Mouse (Mus musculus) heart, adult 2 months (tissue): ENCODE measurements around the gene Tnrc18. TPM values are rescaled to one million over a fixed set of nuclear protein-coding genes. Genes with fewer than 3 reads are reported as not detected.

ENCODE experiments used
- DNase-seq, 2 experiments: peaks; one replicate each; pipeline ENCODE4 v3.0.0; 2021
- H3K27ac ChIP-seq: fragments of 200-600 bp; 2 replicates; pipeline ENCODE4 v1.8.1; 2022
- H3K27me3 ChIP-seq: fragments of 200-500 bp; 2 replicates; pipeline ENCODE4 v1.6.1; 2012; ENCODE audit warnings: mild to moderate bottlenecking, low read length, inconsistent platforms, mixed read lengths; ENCODE audit not compliant: control insufficient read depth, insufficient read depth
- H3K36me3 ChIP-seq: fragments of 200-500 bp; 2 replicates; pipeline ENCODE4 v1.6.1; 2012; ENCODE audit warnings: low read length, inconsistent platforms; ENCODE audit not compliant: control insufficient read depth, insufficient read depth
- H3K4me1 ChIP-seq: fragments of 200-500 bp; 2 replicates; pipeline ENCODE4 v1.6.1; 2011; ENCODE audit warnings: low read length; ENCODE audit not compliant: control insufficient read depth, insufficient read depth
- H3K4me3 ChIP-seq: fragments of 200-600 bp; 2 replicates; pipeline ENCODE4 v1.8.1; 2022
- H3K79me2 ChIP-seq: fragments of 200-500 bp; replicated peaks from 2 replicates; pipeline ENCODE4 v1.6.1; 2012; ENCODE audit warnings: mild to moderate bottlenecking, inconsistent platforms, low read length, moderate library complexity, mixed read lengths; ENCODE audit not compliant: control insufficient read depth, insufficient read depth
- H3K9ac ChIP-seq: fragments of 200-500 bp; 2 replicates; pipeline ENCODE4 v1.6.1; 2012; ENCODE audit warnings: low read depth, mild to moderate bottlenecking, control low read depth, inconsistent platforms, low read length, mixed read lengths
- CTCF ChIP-seq: fragments of 200-600 bp; IDR thresholded peaks from 2 replicates; pipeline ENCODE4 v1.8.1; 2022; ENCODE audit warnings: antibody characterized with exemption, mild to moderate bottlenecking, moderate library complexity
- EP300 ChIP-seq: fragments of 200-500 bp; IDR thresholded peaks from 2 replicates; pipeline ENCODE4 v1.6.1; 2011; ENCODE audit warnings: low read depth, low read length, control low read depth; ENCODE audit not compliant: insufficient read depth
- POLR2A ChIP-seq: fragments of 200-500 bp; IDR thresholded peaks from 2 replicates; pipeline ENCODE4 v1.6.1; 2011; ENCODE audit warnings: mild to moderate bottlenecking, low read depth, low read length, control low read depth; ENCODE audit not compliant: insufficient read depth
- WGBS: fragments of 180-500 bp; shearing (Covaris S2); methylation state at CpG from one replicate; pipeline ENCODE4 v1.1.7; 2018; 5-methylcytosine and 5-hydroxymethylcytosine counted together
- intact Hi-C: fragments of 180-260 bp; cut with DNase I; formaldehyde crosslinking; loops from one replicate; pipeline ENCODE4 v1.15.1; 2025
- polyA plus RNA-seq: library from polyadenylated mRNA; depleted of rRNA; stranded (reverse); fragments of >200 nt; gene quantifications from 2 replicates; pipeline ENCODE4 v1.2.3, GENCODE M21; 2012
- total RNA-seq, 2 experiments: library from RNA; stranded (reverse); gene quantifications; 2 replicates each; pipeline ENCODE4 v1.2.3; 2021

The Tnrc18 gene
- total and polyA plus RNA-seq, 3 experiments = 18.5 to 60.3 (median 49.7) TPM

DNA sequence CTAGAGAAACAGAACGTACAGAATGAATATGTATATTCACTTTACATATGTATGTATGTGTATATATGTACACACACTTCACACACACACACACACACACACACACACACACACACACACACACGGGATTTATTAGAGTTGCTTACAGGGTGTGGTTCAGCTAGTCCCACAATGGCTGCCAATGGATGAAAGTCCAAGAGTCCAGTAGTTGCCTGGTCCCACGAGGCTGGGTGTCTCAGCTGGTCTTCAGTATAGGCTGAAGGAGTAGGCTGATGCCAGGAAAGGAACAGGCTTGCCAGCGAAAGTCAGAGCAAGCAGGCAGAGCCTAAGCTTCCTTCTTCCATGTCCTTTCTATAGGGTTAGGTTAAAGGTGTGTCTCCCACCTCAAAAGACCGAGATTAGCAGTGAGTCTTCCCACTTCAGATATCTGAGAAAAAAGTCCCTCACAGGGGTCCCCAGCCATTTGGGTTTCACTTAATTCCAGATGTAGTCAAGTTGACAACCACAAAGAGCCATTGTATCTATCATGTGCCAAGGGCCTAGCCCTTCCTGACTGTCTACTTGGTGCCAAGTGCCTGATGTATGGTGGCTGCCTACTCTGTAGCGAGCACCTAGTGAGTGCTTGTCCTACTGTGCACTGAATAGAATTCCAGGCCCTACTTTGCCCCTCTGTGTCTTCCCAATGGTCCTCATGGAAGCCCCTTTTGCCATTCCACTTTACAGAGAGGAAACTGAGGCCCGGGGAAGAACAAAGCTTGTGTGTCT, 33.6 kb upstream of the Tnrc18 start:
- no peak for TF ChIP-seq POLR2A
- no peak for TF ChIP-seq EP300
- no peak for TF ChIP-seq CTCF
- no peaks in the 10 kb centered on the region for H3K27me3 ChIP-seq
- H3K4me1 ChIP-seq = no peaks in the 10 kb centered on the region
- H3K36me3 ChIP-seq = no peaks in the 10 kb centered on the region
- H3K4me3 ChIP-seq = no peak overlapping the region
- no peak overlapping the region for H3K9ac ChIP-seq
- no peak overlapping the region for H3K27ac ChIP-seq
- DNase-seq = no peak
- 82% methylated on average over 7 of the region's 7 CpGs for WGBS
- no peaks in the 10 kb centered on the region for H3K79me2 ChIP-seq
- intact Hi-C loops = no loop called here

DNA sequence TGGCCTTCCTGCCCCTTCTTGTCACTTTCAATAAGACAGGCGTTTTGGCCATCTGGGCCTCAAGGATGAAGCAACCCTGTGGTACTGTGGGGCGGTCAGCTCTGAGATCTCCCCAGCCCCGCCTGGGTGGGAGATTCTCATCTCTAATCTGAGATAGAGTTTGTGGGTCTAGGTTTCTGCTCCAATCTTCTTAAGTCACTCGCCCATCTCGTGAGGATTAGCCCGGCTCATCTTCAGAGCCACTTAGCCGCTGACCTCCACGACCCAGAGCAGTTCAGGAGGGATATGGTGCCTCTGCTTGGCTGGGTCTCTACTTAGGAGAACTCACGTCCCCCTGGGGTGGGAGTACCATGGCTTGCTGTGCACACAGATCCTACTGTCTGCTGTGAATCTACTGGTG, 33.0 kb upstream of the Tnrc18 start:
- no peak for DNase-seq
- 80% methylated on average over 9 of the region's 9 CpGs for WGBS
- no peak overlapping the region for H3K27ac ChIP-seq
- H3K36me3 ChIP-seq = no peaks in the 10 kb centered on the region
- H3K79me2 ChIP-seq = no peaks in the 10 kb centered on the region
- H3K4me3 ChIP-seq = no peak overlapping the region
- TF ChIP-seq CTCF (no peak), POLR2A (no peak), EP300 (no peak)
- H3K9ac ChIP-seq = no peak overlapping the region
- H3K27me3 ChIP-seq = no peaks in the 10 kb centered on the region
- intact Hi-C loops = no loop called here
- H3K4me1 ChIP-seq = no peaks in the 10 kb centered on the region

DNA sequence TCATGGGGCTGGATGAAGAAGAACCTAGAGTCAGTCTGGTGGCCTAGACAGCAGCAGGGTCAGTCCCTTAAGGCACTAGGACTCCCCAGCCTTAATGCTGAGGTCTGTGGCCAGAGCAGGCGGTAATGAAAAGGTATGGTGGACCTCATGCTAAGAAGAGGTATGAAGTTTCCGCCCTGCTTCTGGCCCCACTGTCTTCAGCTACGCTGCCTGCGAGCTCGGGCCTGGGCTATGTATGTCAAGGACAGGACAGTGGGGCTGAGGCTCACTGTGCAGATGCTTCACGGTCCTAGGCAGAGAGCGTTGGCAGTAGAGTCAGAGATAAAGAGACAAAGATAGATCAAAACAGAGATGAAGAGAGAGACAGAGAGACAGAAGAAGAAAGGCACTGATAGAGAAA, 31.4 kb upstream of the Tnrc18 start:
- Histone ChIP-seq H3K79me2 (no peaks in the 10 kb centered on the region), H3K36me3 (no peaks in the 10 kb centered on the region), H3K9ac (no peak overlapping the region), H3K4me1 (no peaks in the 10 kb centered on the region), H3K4me3 (no peak overlapping the region), H3K27me3 (no peaks in the 10 kb centered on the region), H3K27ac (no peak overlapping the region)
- TF ChIP-seq POLR2A = no peak
- no peak for TF ChIP-seq CTCF
- TF ChIP-seq EP300 = no peak
- 91% methylated on average over 7 of the region's 7 CpGs for WGBS
- intact Hi-C loops = no loop called here
- DNase-seq = no peak

DNA sequence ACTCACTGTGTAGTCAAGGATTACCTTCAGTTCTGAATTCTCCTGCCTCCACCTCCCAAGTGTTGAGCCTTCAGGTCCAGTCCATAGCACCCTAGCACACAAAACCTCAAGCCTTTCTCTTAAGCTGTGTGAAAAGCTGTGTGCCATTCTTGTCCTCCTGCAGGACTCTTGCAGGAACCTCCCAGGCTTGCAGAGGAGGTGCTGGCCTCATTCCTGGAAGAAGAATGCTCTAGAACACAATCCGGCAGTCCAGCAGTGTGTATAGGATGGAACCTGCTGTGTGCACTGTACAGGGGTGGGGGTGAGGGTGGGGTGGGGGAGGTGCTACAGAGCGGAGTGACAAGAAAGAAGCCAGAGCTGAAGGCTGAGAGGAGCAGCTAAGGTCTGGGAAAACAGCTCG, 30.7 kb upstream of the Tnrc18 start:
- Histone ChIP-seq H3K27ac (no peak overlapping the region), H3K79me2 (no peaks in the 10 kb centered on the region), H3K27me3 (no peaks in the 10 kb centered on the region), H3K36me3 (no peaks in the 10 kb centered on the region), H3K4me3 (no peak overlapping the region), H3K9ac (no peak overlapping the region), H3K4me1 (no peaks in the 10 kb centered on the region)
- intact Hi-C loops = no loop called here
- 49% methylated on average over 3 of the region's 3 CpGs for WGBS
- no peak for DNase-seq
- TF ChIP-seq POLR2A = no peak
- TF ChIP-seq EP300 = no peak
- no peak for TF ChIP-seq CTCF

DNA sequence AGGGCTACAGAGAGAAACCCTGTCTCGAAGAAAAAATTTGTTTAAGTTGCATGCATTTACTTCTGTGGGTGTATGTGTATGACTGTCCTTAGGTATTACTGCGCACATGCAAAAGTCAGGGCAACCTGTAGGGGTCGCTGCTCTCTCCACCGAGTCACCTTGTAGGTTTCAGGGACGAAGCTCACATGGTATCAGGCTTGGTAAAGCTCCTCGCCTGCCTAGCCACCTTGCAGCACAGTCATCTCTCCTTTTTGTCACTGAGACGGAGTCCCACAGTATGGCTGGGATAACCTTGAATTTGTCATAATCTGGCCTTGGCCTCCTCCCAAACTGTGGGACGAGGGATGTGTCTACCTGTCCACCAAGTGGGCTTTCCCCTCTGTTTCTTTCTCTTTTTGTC, 27.0 kb upstream of the Tnrc18 start:
- H3K4me1 ChIP-seq = peaks cover 6% of the 10 kb centered on the region
- no peak for DNase-seq
- no peak overlapping the region for H3K27ac ChIP-seq
- no peak overlapping the region for H3K9ac ChIP-seq
- no peaks in the 10 kb centered on the region for H3K27me3 ChIP-seq
- H3K36me3 ChIP-seq = no peaks in the 10 kb centered on the region
- no peaks in the 10 kb centered on the region for H3K79me2 ChIP-seq
- TF ChIP-seq POLR2A (no peak), CTCF (peak; percentile 56), EP300 (no peak)
- H3K4me3 ChIP-seq = no peak overlapping the region
- intact Hi-C loops = no loop called here
- 56% methylated on average over 8 of the region's 8 CpGs for WGBS

DNA sequence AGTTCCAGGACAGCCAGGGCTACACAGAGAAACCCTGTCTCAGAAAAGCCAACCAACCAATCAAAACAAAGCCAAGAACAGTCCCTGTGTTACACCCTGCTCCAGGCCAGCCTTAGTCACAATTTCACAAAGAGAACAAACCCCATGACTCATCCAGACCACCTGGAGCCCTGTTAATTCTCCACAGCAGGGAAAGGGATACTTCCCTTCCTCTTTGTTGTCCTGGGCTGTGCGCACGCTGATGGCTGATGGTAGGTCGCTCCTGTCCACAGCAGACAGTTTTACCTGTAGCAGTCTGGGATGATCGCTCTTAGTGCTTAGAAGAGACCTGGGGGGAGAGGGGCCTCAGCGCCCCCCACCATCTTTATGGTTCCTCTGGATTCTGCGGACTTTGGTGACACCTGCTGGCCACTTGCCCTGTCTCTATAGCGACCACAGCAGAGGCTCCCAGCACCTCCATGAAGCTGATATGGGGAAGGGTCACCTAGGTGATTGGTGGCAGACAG, 24.7 kb upstream of the Tnrc18 start:
- WGBS = 37% methylated on average over 7 of the region's 7 CpGs
- H3K4me3 ChIP-seq = no peak overlapping the region
- peaks cover 6% of the 10 kb centered on the region for H3K4me1 ChIP-seq
- intact Hi-C loops = loop anchor here (1.0 kb wide), 2 partner anchors 74 to 119 kb away; no protein-coding TSS in a partner anchor
- H3K27me3 ChIP-seq = no peaks in the 10 kb centered on the region
- H3K36me3 ChIP-seq = no peaks in the 10 kb centered on the region
- no peak overlapping the region for H3K27ac ChIP-seq
- H3K79me2 ChIP-seq = no peaks in the 10 kb centered on the region
- H3K9ac ChIP-seq = no peak overlapping the region
- no peak for TF ChIP-seq POLR2A
- TF ChIP-seq CTCF = peak; percentile 81
- peak; percentile 31 to 67 for DNase-seq
